Mouse (Mus musculus) gastrocnemius, postnatal 4 days (tissue): Measurements from ENCODE around the gene Nectin2. TPM values are rescaled to one million over a fixed set of nuclear protein-coding genes. Genes with fewer than 3 reads are reported as not detected.
A peak's percentile ranks its signal among the peaks of the same experiment; 100 is the strongest.

Experiments
- DNase-seq, 2 experiments: peaks; one replicate each; pipeline ENCODE4 v3.0.0; 2021 to 2022; ENCODE audit warnings: low spot score in 2 of 2, mixed read lengths in 2 of 2
- total RNA-seq, 2 experiments: library from RNA; stranded (reverse); gene quantifications; 2 replicates each; pipeline ENCODE4 v1.2.3; 2021

Nectin2 gene
- total RNA-seq, 2 experiments from 2014 or later, result 21.1 to 23.2 TPM

DNA sequence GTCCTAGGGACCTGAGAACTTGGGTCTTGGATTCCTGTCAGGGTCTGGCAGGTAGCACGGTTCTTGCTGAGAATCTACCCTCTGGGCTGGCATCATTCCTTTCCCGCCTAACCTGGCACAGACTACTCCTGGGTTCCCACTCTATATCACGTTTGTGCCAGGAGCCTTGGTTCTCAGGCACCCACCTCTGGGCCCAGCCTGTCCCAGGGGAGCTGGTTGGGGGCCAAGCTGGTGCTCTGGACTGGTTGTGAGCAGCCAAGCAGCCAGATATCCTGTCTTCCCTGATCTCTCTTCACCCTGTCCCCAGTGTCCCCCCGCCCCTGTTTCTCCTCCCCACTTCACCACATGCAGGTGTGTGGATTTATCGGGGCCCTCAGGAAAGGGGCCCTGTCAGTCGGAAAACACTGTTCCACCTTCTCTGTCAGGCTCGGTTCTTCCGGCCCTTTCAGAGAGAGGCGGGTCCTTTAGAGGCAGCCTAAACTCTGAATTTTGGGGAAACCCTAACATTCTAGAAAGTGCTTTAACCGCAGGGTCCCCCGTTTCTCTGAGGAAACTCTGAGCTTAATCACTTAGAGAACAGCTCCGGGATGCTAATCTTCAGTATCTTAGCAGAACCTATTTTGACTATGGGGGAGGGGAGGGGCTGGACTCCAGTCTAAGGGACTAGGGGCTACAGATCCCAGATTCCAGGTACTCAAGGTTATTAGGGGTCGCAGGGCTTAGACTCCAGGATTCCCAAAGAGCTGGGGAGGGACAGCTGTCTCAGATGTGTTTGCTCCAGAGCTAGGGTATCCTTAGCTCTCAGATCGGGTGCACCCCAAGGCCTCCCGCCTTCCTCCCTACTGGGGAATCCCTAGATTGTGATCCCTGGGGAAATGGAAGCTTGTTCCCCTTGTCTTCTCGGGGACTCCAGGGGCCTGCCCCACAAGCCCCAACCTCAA is 19.4 kb upstream of the Nectin2 start:
- no peak for DNase-seq

DNA sequence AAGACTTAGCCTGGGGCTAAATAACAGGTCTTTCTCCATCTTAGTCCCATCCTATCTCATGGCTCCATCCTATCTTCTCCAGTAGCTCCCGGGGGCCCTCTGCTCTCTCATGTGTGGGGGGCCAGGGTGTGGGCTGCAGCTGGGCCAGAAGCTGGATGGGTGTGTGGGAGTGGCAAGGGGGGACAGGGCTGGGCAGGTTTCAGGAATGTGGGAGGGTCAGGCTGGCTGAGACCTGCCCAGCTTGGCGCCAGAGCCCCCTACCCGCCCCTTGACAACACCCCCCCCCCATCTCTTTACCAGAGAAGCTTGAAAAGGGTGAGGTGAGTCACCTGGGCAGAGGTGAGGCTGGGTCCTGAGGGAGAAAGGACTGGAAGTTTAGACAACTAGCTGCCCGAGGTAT is 18.7 kb upstream of the Nectin2 start:
- DNase-seq, result no peak

DNA sequence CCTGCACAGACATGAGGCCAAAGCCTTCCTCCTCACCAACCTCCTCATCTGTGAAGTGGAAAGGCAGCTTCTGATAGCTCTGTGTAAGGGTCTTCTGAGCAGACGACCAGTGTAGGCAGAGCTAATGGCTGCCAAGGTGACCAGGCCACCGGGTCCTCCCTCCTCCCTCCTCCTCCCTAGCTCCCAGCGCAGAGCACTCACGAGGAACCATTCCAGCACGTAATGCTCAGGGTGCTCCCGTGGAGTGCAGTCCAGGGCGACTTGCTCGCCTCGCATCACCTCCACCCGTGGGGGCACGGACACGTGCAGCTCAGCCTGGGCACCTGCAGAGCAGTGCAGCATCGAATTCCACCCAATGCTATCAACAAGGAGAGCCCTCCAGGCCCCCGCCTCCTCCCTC is 18.0 kb upstream of the Nectin2 start:
- no peak for DNase-seq

GRCm38 (mm10) chr7:19764581-19764980 is 14.3 kb upstream of the Nectin2 start:
- DNase-seq, result no peak

- DNase-seq, result no peak
Observed at GRCm38 (mm10) chr7:19763829-19764477, 13.7 kb upstream of the Nectin2 start.

DNA sequence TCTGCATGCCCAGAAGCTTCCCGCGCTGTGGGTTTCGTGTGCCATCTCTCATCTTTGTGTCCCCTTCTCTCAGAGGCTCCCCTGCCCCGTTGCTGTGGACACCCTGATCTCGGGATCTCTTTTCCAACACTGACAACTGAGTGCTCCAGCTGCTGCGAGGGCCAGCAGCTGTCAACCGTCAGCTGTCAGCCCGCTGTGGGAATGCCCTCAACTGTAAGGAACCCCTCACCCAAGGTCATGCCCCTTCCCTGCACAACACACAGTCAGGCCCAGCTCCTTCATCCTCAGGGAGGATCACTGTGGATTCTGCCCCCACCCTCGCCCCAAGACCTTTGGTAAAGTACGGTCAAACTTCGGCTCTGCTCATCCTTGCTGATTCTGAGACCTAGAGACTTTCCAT is 12.0 kb upstream of the Nectin2 start:
- no peak for DNase-seq

DNA sequence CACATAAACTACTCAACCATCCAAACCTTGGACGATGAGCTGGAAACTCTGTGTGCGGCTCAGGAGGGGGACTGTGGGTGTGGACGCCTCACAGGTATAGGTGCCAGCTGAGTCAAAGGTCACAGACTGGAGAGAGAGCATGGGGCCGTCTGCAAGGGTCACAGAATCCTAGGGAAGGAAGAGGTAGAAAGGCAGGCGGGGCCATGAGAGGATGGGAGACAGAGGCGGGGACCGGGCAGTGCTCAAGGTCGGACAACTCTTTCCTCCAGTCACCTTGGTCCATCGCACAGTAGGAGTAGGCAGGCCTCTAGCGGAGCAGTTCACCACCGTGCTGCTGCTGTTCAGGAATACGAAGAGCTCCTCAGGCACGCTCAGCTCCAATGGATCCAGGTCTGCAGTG is 9.7 kb upstream of the Nectin2 start:
- no peak for DNase-seq

- DNase-seq, result no peak
Observed at GRCm38 (mm10) chr7:19758623-19759022, 8.3 kb upstream of the Nectin2 start.

GRCm38 (mm10) chr7:19755851-19756786 is 5.8 kb upstream of the Nectin2 start:
- DNase-seq, result peak in 1 of 2 experiments; percentile 41

DNA sequence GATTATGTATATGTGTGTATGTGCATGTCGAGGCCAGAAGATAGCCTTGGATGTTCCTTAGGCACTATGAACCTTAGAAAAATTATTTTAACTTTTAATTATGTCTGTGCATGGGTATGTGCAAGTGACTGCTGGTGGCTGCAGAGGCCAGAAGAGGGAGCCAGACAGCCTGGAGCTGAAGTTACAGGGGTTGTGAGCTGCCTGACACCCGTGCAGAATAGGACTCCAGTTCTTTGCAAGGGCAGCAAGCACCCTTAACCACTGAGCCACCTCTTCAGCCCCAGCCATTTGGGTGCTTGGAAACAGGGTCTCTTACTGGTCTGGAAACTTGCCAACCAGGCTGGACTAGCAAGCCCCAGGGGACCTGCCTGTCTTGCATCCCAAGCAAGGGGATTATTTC is 4.7 kb upstream of the Nectin2 start:
- no peak for DNase-seq

GRCm38 (mm10) chr7:19754065-19754464 is 3.8 kb upstream of the Nectin2 start:
- no peak for DNase-seq

DNA sequence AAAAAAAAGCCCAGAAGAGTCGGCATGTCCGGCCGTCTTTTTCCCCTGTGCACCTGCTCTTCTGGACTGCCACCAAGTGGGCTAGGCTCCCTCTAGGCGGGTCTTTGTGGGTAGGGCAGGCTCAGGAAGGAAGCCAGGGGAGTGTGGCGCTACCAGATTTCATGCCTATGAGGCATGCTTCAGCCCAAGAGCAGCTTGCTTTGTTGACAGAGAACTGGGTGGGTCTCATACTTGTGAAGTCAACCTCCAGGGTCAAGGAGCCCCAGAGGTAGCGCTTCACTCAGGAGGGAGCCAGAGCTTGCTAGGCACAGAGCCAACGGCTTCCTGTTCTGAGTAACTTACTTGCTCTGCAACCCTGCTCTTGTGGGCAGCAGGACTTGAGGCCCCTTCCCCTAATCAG is 3.3 kb upstream of the Nectin2 start:
- no peak for DNase-seq

DNA sequence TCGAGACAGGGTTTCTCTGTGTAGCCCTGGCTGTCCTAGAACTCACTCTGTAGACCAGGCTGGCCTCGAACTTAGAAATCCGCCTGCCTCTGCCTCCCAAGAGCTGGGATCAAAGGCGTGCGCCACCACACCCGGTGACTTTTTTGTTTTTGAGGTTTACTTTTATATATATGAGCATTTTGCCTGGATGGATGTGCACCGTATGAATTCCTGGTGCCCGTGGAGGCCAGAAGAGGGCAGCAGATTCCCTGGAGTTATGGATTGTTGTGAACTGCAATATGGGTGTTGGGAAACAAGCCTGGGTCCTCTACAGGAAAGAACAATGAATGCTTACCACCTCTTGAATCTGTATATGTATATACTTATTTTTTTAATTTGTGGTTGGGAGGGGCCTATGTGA is 2.4 kb upstream of the Nectin2 start:
- no peak for DNase-seq

DNA sequence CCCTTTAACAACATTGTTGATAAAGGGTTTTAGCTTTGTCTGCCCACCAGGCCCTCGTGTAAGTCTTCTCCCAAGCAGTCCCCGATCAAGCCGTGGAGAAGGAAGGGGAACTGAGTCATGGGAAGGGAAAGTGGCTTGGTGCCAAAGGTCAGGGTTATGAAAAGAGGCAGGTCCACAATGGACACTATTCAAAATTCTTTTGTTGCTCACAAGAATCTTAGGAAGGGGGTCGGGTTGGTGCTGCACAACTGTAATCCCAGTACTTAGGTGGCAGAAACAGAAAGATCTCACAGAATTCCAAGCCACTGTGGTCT is 744 bp upstream of the Nectin2 start:
- DNase-seq, result no peak

GRCm38 (mm10) chr7:19749389-19750216 is 680 bp downstream of the Nectin2 start:
- DNase-seq, result peak; percentile 95 to 97

DNA sequence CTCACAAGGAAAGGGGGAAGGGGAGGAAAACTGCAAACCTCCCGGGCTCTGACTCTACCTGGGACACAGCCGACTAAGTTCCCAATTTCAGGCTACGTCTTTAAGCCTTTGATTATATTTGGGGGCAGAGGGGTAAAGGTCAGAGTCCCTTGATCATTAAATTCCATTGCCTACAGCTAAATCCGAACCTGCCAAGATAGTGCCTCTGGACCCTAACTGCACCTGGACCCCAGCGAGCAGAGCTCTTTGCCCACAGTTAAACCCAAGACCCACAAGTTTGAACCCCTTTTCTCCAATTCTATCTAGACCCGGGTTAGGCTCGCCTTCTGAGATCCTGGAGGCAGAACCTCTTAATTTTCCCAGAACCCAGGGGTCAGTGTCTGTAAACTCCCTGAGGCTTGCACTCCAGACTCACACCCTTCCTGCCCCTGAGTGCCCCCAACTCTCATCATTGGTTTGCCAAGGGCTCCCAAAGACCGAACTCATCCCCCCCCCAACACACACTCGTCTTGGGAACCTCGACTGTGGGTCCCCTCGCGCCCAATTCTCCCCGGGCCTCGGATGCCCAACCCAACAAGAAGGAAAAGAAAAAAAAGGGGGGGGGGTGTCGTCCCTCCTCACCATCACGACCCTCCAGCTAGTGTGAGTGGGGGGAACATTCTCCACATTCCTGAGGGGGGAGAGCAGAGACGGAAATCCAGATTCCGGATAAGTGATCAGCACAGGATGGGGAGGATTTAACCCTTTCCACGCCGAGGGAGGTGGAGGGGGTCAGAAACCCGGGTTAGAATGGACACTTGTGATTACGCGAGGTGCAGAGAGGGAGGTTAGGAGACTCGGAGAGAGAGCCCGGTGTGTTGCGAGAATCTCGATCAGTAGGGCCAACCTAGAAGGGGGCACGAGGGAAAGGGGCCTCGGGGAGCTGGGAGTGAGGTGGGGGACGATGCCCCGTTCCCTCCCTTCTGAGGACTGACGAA is 1.8 kb downstream of the Nectin2 start:
- DNase-seq, result no peak

DNA sequence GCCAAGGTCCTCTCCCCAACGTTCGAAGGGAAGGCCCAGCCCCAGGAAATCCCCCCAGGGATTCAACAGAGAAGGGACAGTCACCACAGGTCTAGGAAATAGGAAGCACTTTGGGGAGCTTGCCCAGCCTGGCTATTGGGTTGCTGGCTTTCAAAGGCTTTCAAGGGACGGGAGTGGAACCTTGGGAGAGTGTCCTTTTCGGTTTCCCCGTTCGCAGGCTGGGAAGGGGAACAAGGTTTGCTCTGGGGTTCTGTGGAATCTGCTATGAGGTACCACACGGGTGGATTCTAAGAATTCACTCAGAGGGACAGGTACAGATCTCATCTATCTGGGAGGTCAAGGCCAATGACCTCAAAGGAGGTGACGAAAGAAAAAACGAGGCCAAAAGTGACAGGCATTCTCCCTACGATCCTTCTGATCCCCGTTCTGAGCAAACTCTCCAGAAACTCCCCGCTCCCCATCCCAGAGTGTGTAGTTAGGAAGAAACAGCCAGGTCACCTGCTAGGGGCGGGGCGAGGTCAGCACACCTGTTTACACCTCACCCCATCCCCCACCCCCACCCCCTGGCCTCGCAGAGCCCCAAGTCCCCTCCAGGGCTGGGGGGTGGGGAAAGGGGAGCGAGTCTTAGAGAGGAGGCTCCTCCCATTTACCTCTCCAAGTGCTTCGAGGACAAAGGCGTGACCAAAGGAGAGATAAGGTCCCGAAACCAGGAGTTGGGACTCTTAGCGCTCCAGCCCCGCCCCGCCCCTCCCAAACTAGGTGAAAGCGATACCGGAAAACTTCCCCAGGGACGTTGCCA is 2.7 kb downstream of the Nectin2 start:
- DNase-seq, result no peak

DNA sequence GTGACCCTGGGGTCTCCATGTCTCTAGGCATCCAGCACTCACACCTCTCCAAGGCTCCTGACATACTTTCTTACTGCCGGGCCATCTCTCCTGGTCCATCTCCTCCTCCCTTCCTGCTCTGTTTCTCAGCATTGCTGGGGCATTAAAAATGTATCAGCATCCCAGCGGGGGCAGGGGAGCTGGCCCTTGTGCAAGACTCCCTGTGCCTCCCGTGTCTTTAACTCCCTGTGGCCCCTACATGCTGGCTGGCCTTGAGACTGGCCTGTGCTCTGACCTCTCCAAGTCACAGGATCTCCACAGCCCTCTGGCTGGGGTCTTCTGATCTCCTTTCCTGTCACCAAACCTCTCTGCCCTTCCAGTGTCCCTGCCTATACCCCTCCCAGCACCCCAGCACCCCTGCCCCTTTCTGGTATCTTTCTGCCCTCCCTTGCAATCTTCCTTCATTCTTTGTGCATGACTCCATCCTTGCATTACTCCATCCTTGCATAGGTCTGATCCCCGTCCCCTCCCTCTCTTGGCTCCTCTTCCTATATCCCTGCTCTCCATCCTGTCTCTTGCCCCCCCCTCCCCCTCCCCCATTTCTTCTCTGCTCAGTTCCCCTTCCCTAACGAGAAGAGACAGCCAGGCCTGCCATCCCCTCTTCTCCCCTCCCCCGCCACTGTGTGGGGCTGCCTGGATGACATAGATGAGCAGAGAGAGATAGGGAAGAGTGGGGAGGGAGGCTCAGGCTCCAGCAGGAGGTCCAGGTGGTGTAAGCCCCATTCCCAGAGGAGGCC is 3.7 kb downstream of the Nectin2 start:
- DNase-seq, result no peak
